Mouse (Mus musculus): ENCODE data around the gene Taldo1. TPM values are rescaled to one million over a fixed set of nuclear protein-coding genes. Genes with fewer than 3 reads are reported as not detected.
"Not testable (repeated sequence)": the region's sequence is repeated elsewhere in the genome, so short reads cannot be mapped to it uniquely, and the experiment has no call there.

Taldo1 gene
- total RNA-seq, 2 experiments from 2014 or later: 117 to 508 TPM

GRCm38 (mm10) chr7:141381068-141381835 lies 10.7 kb upstream of the Taldo1 start:
- peak; percentile 30 for ATAC-seq (replicated peaks; ENCODE audit: poor library complexity)

DNA sequence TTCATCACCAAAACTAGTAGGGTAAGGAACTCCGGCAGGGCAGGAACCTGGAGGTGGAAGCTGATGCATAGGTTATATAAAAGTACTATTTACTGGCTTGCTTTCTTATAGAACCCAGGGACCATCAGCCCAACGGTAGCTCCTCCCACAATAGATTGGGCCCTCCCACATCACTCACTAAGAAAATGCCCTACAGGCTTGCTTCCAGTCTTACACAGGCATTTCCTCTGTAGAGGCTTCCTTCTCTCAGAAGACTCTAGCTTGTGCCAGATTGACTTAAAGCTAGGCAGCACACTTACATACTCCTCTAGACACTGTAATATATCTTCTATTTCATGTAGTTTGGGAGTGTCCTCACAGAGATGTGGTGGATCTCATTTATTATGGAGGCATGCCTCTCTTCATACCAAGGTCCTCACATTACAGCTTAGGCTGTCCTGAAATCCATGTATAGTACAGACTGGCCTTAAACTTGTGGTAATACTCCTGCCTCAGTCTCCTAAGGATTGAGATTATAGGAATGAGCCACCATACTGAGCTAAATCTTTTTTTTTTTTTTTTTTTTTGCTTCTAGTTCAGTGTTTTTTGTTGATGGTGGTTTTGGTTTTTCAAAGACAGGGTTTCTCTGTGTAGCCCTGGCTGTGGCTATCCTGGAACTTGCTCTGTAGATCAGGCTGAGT lies 4.1 kb upstream of the Taldo1 start:
- ATAC-seq (replicated peaks; ENCODE audit: poor library complexity): 0 out of 2 replicates have a peak, but pooled peaks have one; percentile 13

GRCm38 (mm10) chr7:141388487-141389109 lies 3.4 kb upstream of the Taldo1 start:
- ATAC-seq (replicated peaks; ENCODE audit: poor library complexity): peak; percentile 13; the same call in 1 of the 2 replicates

DNA sequence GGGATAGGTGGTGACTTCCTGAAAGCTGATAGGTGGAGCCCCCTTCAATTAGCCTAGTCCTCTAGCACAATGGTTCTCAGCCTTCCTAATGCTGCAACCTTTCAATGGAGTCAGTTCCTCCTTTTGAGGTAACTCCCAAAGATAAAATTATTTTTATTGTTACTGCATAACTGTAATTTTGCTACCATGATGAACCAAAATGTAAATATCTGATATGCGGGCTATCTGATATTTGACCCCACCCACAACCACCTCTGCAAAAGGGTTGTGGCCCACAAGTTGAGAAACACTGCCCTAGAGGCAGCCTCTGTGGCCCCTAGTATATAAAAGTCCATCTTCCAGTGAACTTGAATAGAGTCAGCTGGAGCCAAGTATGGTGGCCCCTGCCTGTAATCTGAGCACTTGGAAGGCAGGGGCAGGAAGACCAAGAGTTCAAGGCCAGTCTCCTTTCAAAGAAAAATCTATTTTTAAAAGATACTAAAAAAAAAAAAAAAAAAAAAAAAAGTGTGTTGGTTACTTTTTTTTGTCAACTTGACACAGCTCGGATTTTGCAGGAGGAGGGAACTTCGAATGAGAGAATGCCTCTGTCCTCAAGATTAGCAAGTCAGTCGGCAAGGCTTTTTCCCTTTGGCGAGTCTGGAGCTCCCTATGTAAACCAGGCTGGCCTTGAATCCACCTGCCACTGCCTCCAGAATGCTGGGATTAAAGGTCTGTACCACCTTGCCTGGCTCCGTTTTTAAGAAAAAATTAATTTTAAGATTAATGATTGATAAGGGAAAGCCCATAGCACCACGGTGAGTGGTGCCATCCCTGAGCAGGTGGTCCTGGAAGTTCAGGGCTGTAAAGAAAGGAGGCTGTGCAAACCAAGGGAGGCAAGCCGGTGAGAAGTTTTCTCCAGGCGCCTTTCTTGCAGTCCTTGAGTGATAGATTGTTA lies 1.4 kb upstream of the Taldo1 start:
- ATAC-seq (replicated peaks; ENCODE audit: poor library complexity): no peak

GRCm38 (mm10) chr7:141392552-141393222 lies 688 bp downstream of the Taldo1 start:
- ATAC-seq (replicated peaks; ENCODE audit: poor library complexity): peak; percentile 39

GRCm38 (mm10) chr7:141394158-141394557 lies 2.2 kb downstream of the Taldo1 start:
- ATAC-seq (replicated peaks; ENCODE audit: poor library complexity): peak; percentile 57

DNA sequence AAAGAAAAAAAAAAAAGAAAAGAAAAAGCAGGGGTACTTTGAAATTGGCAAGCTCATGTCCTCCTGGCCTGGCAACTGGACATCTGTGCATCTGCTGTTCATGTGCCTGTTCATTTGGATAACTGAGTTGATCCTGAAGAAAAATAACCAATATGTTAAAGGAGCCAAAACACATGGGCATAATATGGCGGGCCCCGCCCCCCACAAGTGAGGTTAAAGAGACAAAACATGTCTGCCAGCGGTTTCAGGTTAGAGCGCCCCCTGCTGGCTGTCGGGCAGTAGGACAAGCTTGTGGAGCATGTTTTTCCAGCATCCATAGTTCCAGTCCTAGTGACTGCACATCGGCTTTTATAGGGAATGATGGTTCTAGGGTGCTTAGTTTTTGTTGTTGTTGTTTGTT lies 2.8 kb downstream of the Taldo1 start:
- ATAC-seq (replicated peaks; ENCODE audit: poor library complexity): peak; percentile 23

GRCm38 (mm10) chr7:141395348-141395747 lies 3.3 kb downstream of the Taldo1 start:
- no peak for ATAC-seq (replicated peaks; ENCODE audit: poor library complexity)

DNA sequence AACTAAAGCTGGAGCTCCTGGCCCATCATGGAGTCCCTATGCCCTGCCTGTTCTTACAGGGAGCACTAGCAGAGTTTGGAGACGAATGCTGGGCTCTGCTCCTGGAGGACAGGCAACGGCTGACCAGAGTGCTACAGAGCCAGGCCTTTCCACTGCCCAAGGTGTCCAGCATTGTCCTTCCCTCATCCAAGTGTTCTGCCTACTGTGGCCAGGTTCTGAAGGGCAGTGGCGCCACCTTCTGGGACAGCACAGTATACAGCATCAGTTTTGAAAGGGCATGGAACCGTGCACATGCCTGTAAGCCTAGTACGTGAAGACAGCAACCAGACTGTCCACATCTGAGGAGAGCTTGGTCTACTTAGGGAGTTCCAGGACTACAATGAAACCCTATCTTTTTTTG lies 11.3 kb downstream of the Taldo1 start:
- ATAC-seq (replicated peaks; ENCODE audit: poor library complexity): peak; percentile 97

DNA sequence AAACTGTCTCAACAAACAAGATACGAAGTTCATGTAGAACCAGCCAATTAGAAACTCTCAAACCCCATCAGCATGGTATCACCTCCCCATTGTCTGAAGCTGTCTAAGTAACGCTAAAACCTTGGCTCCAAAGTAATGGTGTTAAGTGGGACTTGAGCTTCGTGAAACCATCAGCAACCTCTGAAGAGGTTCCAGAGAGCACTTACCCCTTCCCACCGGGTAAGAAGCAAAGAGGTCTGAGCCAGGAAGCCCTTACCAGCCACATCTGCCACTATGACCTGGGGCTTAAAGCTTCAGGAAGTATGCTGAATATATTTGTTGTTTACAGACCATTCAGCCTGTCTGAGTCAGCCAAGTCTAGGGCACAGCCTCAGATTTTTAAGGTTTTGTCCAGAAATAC lies 13.5 kb downstream of the Taldo1 start:
- no peak for ATAC-seq (replicated peaks; ENCODE audit: poor library complexity)

GRCm38 (mm10) chr7:141407670-141408069 lies 15.7 kb downstream of the Taldo1 start:
- ATAC-seq (replicated peaks; ENCODE audit: poor library complexity): not testable (repeated sequence)

- peak; percentile 93 for ATAC-seq (replicated peaks; ENCODE audit: poor library complexity)
Observed at GRCm38 (mm10) chr7:141408833-141409232, 16.8 kb downstream of the Taldo1 start.

- no peak for ATAC-seq (replicated peaks; ENCODE audit: poor library complexity)
Observed at GRCm38 (mm10) chr7:141410631-141411030, 18.6 kb downstream of the Taldo1 start.

- ATAC-seq (replicated peaks; ENCODE audit: poor library complexity): no peak
Observed at GRCm38 (mm10) chr7:141411667-141412066, 19.7 kb downstream of the Taldo1 start.

DNA sequence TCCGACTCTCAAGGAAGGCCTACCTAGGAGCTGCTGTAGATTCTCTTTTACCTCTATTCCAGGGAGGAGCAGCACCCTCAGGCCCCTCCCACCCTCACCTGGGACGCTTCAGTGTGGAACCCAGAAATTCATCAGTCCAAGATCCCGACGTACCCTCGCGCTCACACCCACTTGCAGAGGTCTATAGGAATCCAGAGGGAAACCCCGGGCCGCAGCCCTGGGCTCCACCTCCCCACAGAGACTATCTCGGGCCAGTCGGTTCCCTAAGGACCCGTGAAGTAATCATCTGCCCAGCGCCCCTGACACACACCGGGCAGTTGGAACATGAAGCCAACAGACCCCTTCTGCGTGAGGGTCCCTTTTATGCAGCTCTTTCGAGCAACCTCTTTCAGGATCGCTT lies 21.3 kb downstream of the Taldo1 start:
- ATAC-seq (replicated peaks; ENCODE audit: poor library complexity): no peak

DNA sequence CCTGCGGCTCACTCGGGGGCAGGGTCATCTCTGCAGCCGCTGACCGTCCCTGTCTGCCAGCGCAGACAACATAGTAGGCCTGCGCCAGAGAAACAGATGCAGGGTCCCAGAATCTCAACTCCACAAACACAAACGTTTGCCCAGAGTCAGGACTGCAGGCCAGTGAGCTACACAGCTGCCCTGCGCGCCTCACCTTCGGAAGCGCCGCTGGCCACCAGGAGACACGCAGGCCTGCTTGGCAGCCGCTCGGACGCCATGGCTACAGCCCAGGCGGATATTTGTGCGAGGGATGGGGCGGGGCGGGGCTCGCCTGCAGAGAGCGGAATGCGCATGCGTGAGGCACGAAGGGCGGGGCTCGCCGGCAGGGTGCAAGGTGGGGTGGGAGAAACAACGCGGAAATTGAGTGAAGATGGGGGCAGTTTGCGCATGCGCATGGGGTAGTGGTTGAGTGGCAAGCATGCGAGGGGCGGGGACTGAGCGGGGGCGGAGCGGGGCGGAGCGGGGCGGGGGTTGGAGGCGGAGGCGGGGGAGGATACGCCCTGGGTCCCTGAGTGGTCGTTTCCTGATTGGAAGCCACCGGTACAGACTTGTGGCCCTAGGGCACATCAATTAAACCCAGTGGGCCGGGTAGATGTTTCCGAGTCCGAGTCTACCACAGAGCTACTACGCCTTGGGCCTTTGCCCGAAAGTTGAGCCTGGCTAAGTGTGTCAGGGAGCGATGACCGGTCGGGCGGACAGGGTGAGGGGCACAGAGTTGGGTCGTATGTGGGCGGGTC lies 22.0 kb downstream of the Taldo1 start, which contains the start of gene Gatd1:
Gene Gatd1 (minus strand): TSS at position 328 of the 776 bp plus-strand sequence.
- ATAC-seq (replicated peaks; ENCODE audit: poor library complexity): peak; percentile 88

GRCm38 (mm10) chr7:141416144-141416841 lies 24.3 kb downstream of the Taldo1 start:
- no peak for ATAC-seq (replicated peaks; ENCODE audit: poor library complexity)

Measured in megakaryocyte progenitor cell, adult 5-6 weeks (primary cell).